Mouse (Mus musculus) erythroblast, embryonic 14.5 days (primary cell): ENCODE measurements around the gene Frs2.

Source experiments
- GATA1 ChIP-seq: IDR thresholded peaks from 2 replicates; pipeline ENCODE4 v1.6.1; 2012; ENCODE audit warnings: low read length, inconsistent platforms, mixed read lengths
- TAL1 ChIP-seq: IDR thresholded peaks from 3 replicates; pipeline ENCODE4 v1.6.1; 2012; ENCODE audit warnings: low read length, inconsistent platforms, mixed read lengths

DNA sequence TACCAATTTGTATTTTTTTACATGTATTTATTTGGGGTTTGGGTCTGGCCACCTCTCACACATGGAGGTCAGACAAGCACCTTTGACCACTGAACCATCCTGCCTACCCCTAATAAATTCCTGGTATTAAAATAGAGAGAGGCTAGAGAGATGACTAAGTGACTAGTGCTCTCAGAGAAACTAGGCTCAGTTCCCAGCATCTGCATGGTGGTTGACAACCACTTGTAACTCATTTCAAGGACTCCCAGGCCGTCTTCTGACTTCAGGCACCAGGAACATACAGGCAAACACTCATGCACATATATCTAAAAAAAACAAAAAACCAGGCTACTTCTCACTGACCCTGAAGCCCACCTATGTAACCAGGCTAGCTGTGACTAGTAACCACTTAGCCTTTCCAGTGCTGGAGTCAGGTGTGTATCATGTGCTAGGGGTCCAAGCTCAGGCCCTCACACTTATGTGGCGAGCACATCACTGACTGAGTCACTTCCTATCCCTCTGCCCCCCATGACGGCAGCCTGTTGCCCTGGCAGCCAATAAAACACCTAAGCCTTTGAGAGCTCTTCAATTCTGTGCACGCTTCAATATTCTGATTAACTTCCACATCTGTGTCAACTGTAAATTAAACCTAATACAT, 98.3 kb downstream of the Frs2 start:
- TF ChIP-seq TAL1 (no peak), GATA1 (no peak)
